Mouse (Mus musculus) myocyte (in vitro differentiated cells): ENCODE data around the gene Ninj2.

Source experiments
- CEBPB ChIP-seq: IDR thresholded peaks from 2 replicates; pipeline ENCODE4 v1.6.1; 2011; ENCODE audit warnings: mild to moderate bottlenecking, moderate library complexity; ENCODE audit not compliant: poor library complexity, insufficient read depth, severe bottlenecking
- E2F4 ChIP-seq: IDR thresholded peaks from one replicate; pipeline ENCODE4 v1.6.1; 2011; ENCODE audit warnings: mild to moderate bottlenecking, control low read depth, moderate library complexity; ENCODE audit not compliant: insufficient read depth
- MAX ChIP-seq: IDR thresholded peaks from one replicate; pipeline ENCODE4 v1.6.1; 2011; ENCODE audit warnings: low read depth, mild to moderate bottlenecking, control low read depth
- MYOD1 ChIP-seq, 3 experiments: IDR thresholded peaks; one replicate each; pipeline ENCODE4 v1.6.1; 2011; ENCODE audit warnings: control low read depth in 2 of 3, low read depth in 2 of 3, mild to moderate bottlenecking in 2 of 3, moderate library complexity in 1 of 3; ENCODE audit not compliant: insufficient read length in 2 of 3, control insufficient read depth in 1 of 3
- MYOG ChIP-seq, 3 experiments: IDR thresholded peaks; one replicate each; pipeline ENCODE4 v1.6.1; 2011; ENCODE audit warnings: control low read depth in 2 of 3, low read depth in 2 of 3, mild to moderate bottlenecking in 2 of 3; ENCODE audit not compliant: insufficient read length in 2 of 3, control insufficient read depth in 1 of 3, insufficient read depth in 1 of 3
- POLR2A ChIP-seq: IDR thresholded peaks from one replicate; pipeline ENCODE4 v1.6.1; 2011; ENCODE audit warnings: low read depth, mild to moderate bottlenecking, control low read depth, moderate library complexity; ENCODE audit not compliant: insufficient read length
- POLR2AphosphoS2 ChIP-seq: IDR thresholded peaks from one replicate; pipeline ENCODE4 v1.6.1; 2011; ENCODE audit warnings: low read depth, control low read depth; ENCODE audit not compliant: insufficient read length
- TCF12 ChIP-seq: IDR thresholded peaks from one replicate; pipeline ENCODE4 v1.6.1; 2011; ENCODE audit warnings: mild to moderate bottlenecking, control low read depth; ENCODE audit not compliant: poor library complexity, insufficient read depth, severe bottlenecking
- USF1 ChIP-seq: IDR thresholded peaks from one replicate; pipeline ENCODE4 v1.6.1; 2011; ENCODE audit warnings: low read depth, mild to moderate bottlenecking, control low read depth, moderate library complexity

GRCm38 (mm10) chr6:120115443-120115842 is 22.3 kb downstream of the Ninj2 start:
- TF ChIP-seq POLR2A (no peak), USF1 (no peak), MAX (no peak), TCF12 (no peak), POLR2AphosphoS2 (no peak), E2F4 (no peak), CEBPB (no peak), MYOD1 (IDR thresholded peaks at IDR 0.05; ENCODE audit: control insufficient read depth in 1 of 3, insufficient read length in 2 of 3, low read depth in 2 of 3) (no peak), MYOG (IDR thresholded peaks at IDR 0.05; ENCODE audit: control insufficient read depth in 1 of 3, insufficient read depth in 1 of 3, insufficient read length in 2 of 3, low read depth in 2 of 3) (no peak)
